Mouse (Mus musculus) liver, adult 2 months (tissue): ENCODE data around the gene Syt2.

Experiments
- CTCF ChIP-seq: fragments of 200-500 bp; IDR thresholded peaks from 2 replicates; pipeline ENCODE4 v1.5.1; 2011; ENCODE audit warnings: low read depth, low read length, control low read depth
- POLR2A ChIP-seq: fragments of 200-500 bp; IDR thresholded peaks from 2 replicates; pipeline ENCODE4 v1.6.1; 2011; ENCODE audit warnings: low read length, control low read depth; ENCODE audit not compliant: insufficient read depth; ENCODE audit errors: extremely low read depth

GRCm38 (mm10) chr1:134699390-134699789 is 52.9 kb downstream of the Syt2 start:
- TF ChIP-seq POLR2A (no peak), CTCF (no peak)
